ENCODE assay signal across 10 mouse cellular contexts in genomic region chr17:83545259-83545658, GRCm38 (mm10). TPM values are rescaled to one million over a fixed set of nuclear protein-coding genes. Genes with fewer than 3 reads are reported as not detected.
DNase-seq lines count a peak whose midpoint lies in the region; ATAC-seq and TF ChIP-seq lines count a peak whose summit lies in the region.
"Had no signal": no experiment of that assay in that cellular context is flagged by ENCODE, and none has a peak within 500 bp of the region (broad histone marks: within the 10 kb centered on the region; RNA-seq: fewer than 3 reads in every experiment).

No protein-coding gene starts in this region.

- 60% methylated on average over 6 of the region's 6 CpGs for WGBS in liver, embryonic 12.5 days (ENCODE audit: insufficient replicate concordance)
- WGBS in stomach, postnatal 0 days, result 77% methylated on average over 6 of the region's 6 CpGs

- H3K4me1 ChIP-seq in liver, embryonic 12.5 days, result peaks cover 20% of the 10 kb centered on the region
- no peaks in the 10 kb centered on the region for H3K4me1 ChIP-seq in stomach, postnatal 0 days (replicated peaks; ENCODE audit: control insufficient read depth, insufficient read depth)

- no peak for DNase-seq in gastrocnemius, adult 2 months
- DNase-seq in gastrocnemius, postnatal 36 days, result no peak
- peak; percentile 42 for DNase-seq in thymus, postnatal 0 days (ENCODE audit: low spot score)
- DNase-seq in thymus, postnatal 36 days, result no peak
- DNase-seq in stomach, postnatal 0 days (ENCODE audit: low spot score), result no peak
- DNase-seq in frontal cortex, postnatal 10 days (ENCODE audit: low spot score in 2 of 2), result no peak
- no peak for DNase-seq in cerebellum, adult 11 months
- DNase-seq: kidney, postnatal 14 days had no signal

- peaks cover 56% of the 10 kb centered on the region for H3K27me3 ChIP-seq in liver, embryonic 12.5 days (replicated peaks)
- H3K27me3 ChIP-seq in stomach, postnatal 0 days (ENCODE audit: control insufficient read depth, insufficient read depth, low read length), result no peaks in the 10 kb centered on the region; the same call in 1 of the 2 replicates

- no peak overlapping the region for H3K9ac ChIP-seq in liver, embryonic 12.5 days
- no peak overlapping the region for H3K9ac ChIP-seq in stomach, postnatal 0 days (ENCODE audit: low read length)

- H3K4me2 ChIP-seq in liver, embryonic 12.5 days, result peak overlapping the region; percentile 64
- peak overlapping the region; percentile 48 for H3K4me2 ChIP-seq in stomach, postnatal 0 days (replicated peaks; ENCODE audit: low read depth)

- intact Hi-C loops in gastrocnemius, adult 2 months (cut with DNase I), result no loop called here
- intact Hi-C loops in gastrocnemius, postnatal 36 days (cut with DNase I), result no loop called here

- H3K36me3 ChIP-seq in liver, embryonic 12.5 days, result no peaks in the 10 kb centered on the region
- no peaks in the 10 kb centered on the region for H3K36me3 ChIP-seq in stomach, postnatal 0 days (ENCODE audit: control insufficient read depth, insufficient read depth, low read length)

- no peak overlapping the region for H3K27ac ChIP-seq in gastrocnemius, adult 2 months
- no peak overlapping the region for H3K27ac ChIP-seq in liver, embryonic 12.5 days
- H3K27ac ChIP-seq in stomach, postnatal 0 days (replicated peaks), result no peak overlapping the region

- H3K4me3 ChIP-seq in gastrocnemius, adult 2 months, result peak overlapping the region; percentile 68
- peak overlapping the region; percentile 50; the same call in 1 of the 2 replicates for H3K4me3 ChIP-seq in liver, embryonic 12.5 days
- H3K4me3 ChIP-seq in stomach, postnatal 0 days (ENCODE audit: low read depth, low read length), result peak overlapping the region; percentile 30; the same call in 1 of the 2 replicates
- H3K4me3 ChIP-seq: megakaryocyte, embryonic 14.5 days had no signal

- no peak for TF ChIP-seq EP300 in stomach, postnatal 0 days (optimal IDR thresholded peaks at IDR 0.05)

- H3K9me3 ChIP-seq in liver, embryonic 12.5 days (replicated peaks), result no peaks in the 10 kb centered on the region
- H3K9me3 ChIP-seq in stomach, postnatal 0 days (ENCODE audit: control insufficient read depth, low read length), result no peaks in the 10 kb centered on the region

- no peak for TF ChIP-seq CTCF in gastrocnemius, adult 2 months (IDR thresholded peaks at IDR 0.05)
- TF ChIP-seq CTCF in stomach, postnatal 0 days (IDR thresholded peaks at IDR 0.05; ENCODE audit: low read depth), result 0 out of 2 replicates have a peak, but pooled peaks have one; percentile 38

- ATAC-seq in liver, embryonic 12.5 days, result no peak
- no peak for ATAC-seq in stomach, postnatal 0 days (ENCODE audit: low FRiP score, low TSS enrichment)

RNA-seq across cellular contexts. Expression of gene Cox7a2l, which starts 28.1 kb away (rescaled TPM):
- total RNA-seq in gastrocnemius, adult 2 months (2021), result 100 to 1,000 TPM; 151 to 172 TPM
- total RNA-seq in gastrocnemius, postnatal 36 days (2021), result 100 to 1,000 TPM; 134 to 136 TPM
- 251 and 271 TPM in 2 replicates for polyA plus RNA-seq in thymus, postnatal 0 days (2015; fragmentation: Nextera tagmentation; extraction: Ambion mirVana)
- 87.2 and 90.9 TPM in 2 replicates for polyA plus RNA-seq in liver, embryonic 12.5 days (2016; fragmentation: Nextera tagmentation; extraction: Ambion mirVana)
- 163 and 183 TPM in 2 replicates for polyA plus RNA-seq in stomach, postnatal 0 days (2015; fragmentation: Nextera tagmentation; extraction: Ambion mirVana)
